Comparison of ENCODE assay signal across 8 mouse cellular contexts in genomic region chr4:41722918-41723351, GRCm38 (mm10). TPM values are rescaled to one million over a fixed set of nuclear protein-coding genes. Genes with fewer than 3 reads are reported as not detected.
DNase-seq lines count a peak whose midpoint lies in the region; ATAC-seq and TF ChIP-seq lines count a peak whose summit lies in the region.

TSS of gene Dctn3 (minus strand) at chr4:41723170.

- WGBS in forebrain, embryonic 15.5 days, result under 1% methylated on average over 27 of the region's 27 CpGs
- WGBS in lung, adult 2 months, result under 1% methylated on average over 27 of the region's 27 CpGs

- peak within 1 kb of the TSS; percentile 73 for H3K4me2 ChIP-seq in forebrain, embryonic 15.5 days (replicated peaks)

- intact Hi-C loops in heart, postnatal 25 days (cut with DNase I), result no loop called here

- DNase-seq in ES-E14 (ENCODE audit: low read depth, low spot score), result peak; percentile 95
- peak; percentile 87 for DNase-seq in cerebellum, adult 11 months
- peak; percentile 82 for DNase-seq in heart, postnatal 25 days (ENCODE audit: low spot score)
- peak; percentile 89 to 97 for DNase-seq in layer of hippocampus, adult 18-20 months (ENCODE audit: low spot score in 2 of 2)
- DNase-seq in lung, adult 2 months, result peak; percentile 86
- peak; percentile 76 to 80 for DNase-seq in thymus, adult 18-20 months

- TF ChIP-seq POLR2A in lung, adult 2 months (IDR thresholded peaks at IDR 0.05; ENCODE audit: borderline replicate concordance, extremely low read depth, low read depth, low read length), result peak; percentile 92

- no peaks in the 10 kb centered on the region for H3K9me3 ChIP-seq in ES-E14 (ENCODE audit: control insufficient read depth, insufficient read depth, low read depth, low read length)
- H3K9me3 ChIP-seq in forebrain, embryonic 15.5 days, result no peaks in the 10 kb centered on the region

- no peak for TF ChIP-seq CTCF in lung, adult 2 months (IDR thresholded peaks at IDR 0.05; ENCODE audit: insufficient read depth, low read length)

- ATAC-seq in forebrain, embryonic 15.5 days (replicated peaks), result peak; percentile 95
- peak; percentile 96 for ATAC-seq in neutrophil, adult 5-6 weeks (ENCODE audit: extremely low read depth, insufficient number of reproducible peaks, low FRiP score, poor library complexity, severe bottlenecking)

- in situ Hi-C loops in ES-E14 (cut with MboI; ENCODE audit: low sequenced_read_pairs in 2 of 2, unreplicated experiment in 2 of 2), result loop anchor here in 1 of 2 experiments (25.0 kb wide), 1 partner anchor 161 kb away; the partner anchor contains the start of genes Dnaic1 and Fam219a

- H3K4me3 ChIP-seq in ES-E14 (ENCODE audit: insufficient read depth in 1 of 2, low read depth in 1 of 2, low read length in 2 of 2, poor library complexity in 1 of 2, severe bottlenecking in 1 of 2), result peak within 1 kb of the TSS; percentile 84 to 85
- peak within 1 kb of the TSS; percentile 84 for H3K4me3 ChIP-seq in forebrain, embryonic 15.5 days
- peak within 1 kb of the TSS; percentile 90 for H3K4me3 ChIP-seq in lung, adult 2 months (replicated peaks; ENCODE audit: extremely low read depth, low read depth, low read length)

- no peak within 1 kb of the TSS for H3K27ac ChIP-seq in ES-E14 (ENCODE audit: insufficient read depth, low read depth, low read length, poor library complexity, severe bottlenecking)
- peak within 1 kb of the TSS; percentile 43 for H3K27ac ChIP-seq in forebrain, embryonic 15.5 days (replicated peaks)

- peaks cover 20% of the 10 kb centered on the region for H3K27me3 ChIP-seq in forebrain, embryonic 15.5 days

- H3K36me3 ChIP-seq in ES-E14 (ENCODE audit: control insufficient read depth, insufficient read depth, low read length, poor library complexity, severe bottlenecking), result 0 out of 2 replicates have a peak, but pooled peaks cover 4% of the 10 kb centered on the region
- H3K36me3 ChIP-seq in forebrain, embryonic 15.5 days, result peaks cover 21% of the 10 kb centered on the region

- peaks cover 4 to 6% of the 10 kb centered on the region in 2 experiments; a peak in 1 of 4 replicates for H3K4me1 ChIP-seq in ES-E14 (ENCODE audit: control insufficient read depth in 2 of 2, insufficient read depth in 2 of 2, low read length in 2 of 2, poor library complexity in 1 of 2)
- peaks cover 37% of the 10 kb centered on the region for H3K4me1 ChIP-seq in forebrain, embryonic 15.5 days
- H3K4me1 ChIP-seq in lung, adult 2 months (ENCODE audit: control insufficient read depth, insufficient read depth, low read length), result no peaks in the 10 kb centered on the region

- H3K9ac ChIP-seq in ES-E14 (ENCODE audit: insufficient read depth, low read depth, low read length, poor library complexity, severe bottlenecking), result peak within 1 kb of the TSS; percentile 85
- peak within 1 kb of the TSS; percentile 96 for H3K9ac ChIP-seq in forebrain, embryonic 15.5 days (replicated peaks)

TF ChIP-seq in ES-E14, 5 proteins besides CTCF, POLR2A, EP300 and RAD21:
- TF ChIP-seq CHD2 (IDR thresholded peaks at IDR 0.05; ENCODE audit: low read depth, low read length) (peak; percentile 49; the same call in 1 of the 2 replicates), HCFC1 (IDR thresholded peaks at IDR 0.05; ENCODE audit: borderline replicate concordance, insufficient read depth, low read length) (no peak)

RNA-seq across cellular contexts. Expression of gene Dctn3, which starts in this region (rescaled TPM):
- 87.0 and 90.9 TPM in 2 replicates for total RNA-seq in ES-E14 (2012; rRNA removed)
- 304 and 307 TPM in 2 replicates for polyA plus RNA-seq in forebrain, embryonic 15.5 days (2015; fragmentation: Nextera tagmentation; extraction: Ambion mirVana)
- 10 to 100 TPM; 74.8 to 79.9 TPM for total RNA-seq in heart, postnatal 25 days (2021)
- total RNA-seq in layer of hippocampus, adult 18-20 months (2021), result 100 to 1,000 TPM; 150 to 151 TPM
- 44.3 and 45.0 TPM in 2 replicates for polyA plus RNA-seq in lung, adult 2 months (2012; rRNA removed)
- 52.5 and 75.5 TPM in 2 replicates for total RNA-seq in neutrophil, adult 5-6 weeks (2017)
